Mouse (Mus musculus) lung, postnatal 0 days (tissue): Measurements from ENCODE around the gene Cap2.

ENCODE experiments used
- CTCF ChIP-seq: IDR thresholded peaks from 2 replicates; pipeline ENCODE4 v1.5.1; 2016; ENCODE audit warnings: antibody characterized with exemption, mild to moderate bottlenecking
- EP300 ChIP-seq: IDR thresholded peaks from 2 replicates; pipeline ENCODE4 v1.6.1; 2016; ENCODE audit warnings: antibody characterized with exemption, mild to moderate bottlenecking, control low read depth

DNA sequence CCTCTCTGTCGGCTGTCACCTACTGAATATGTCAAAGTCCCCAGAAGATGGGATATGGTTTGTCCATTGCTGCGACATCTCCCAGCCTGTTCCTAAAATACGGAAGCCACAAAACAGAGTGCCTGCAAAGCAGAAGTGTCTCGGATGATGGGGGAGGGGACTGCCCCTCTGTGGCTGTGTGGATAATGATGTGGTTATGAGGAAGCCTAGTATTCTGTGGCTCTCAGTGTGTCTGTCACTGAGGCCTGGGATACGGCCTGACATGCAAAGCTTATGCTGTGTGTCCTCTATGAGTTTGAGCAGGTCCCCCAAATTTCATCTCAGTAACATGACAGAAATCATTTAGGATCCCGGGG, 132.5 kb downstream of the Cap2 start:
- TF ChIP-seq CTCF (no peak), EP300 (no peak)
